Mouse (Mus musculus): ENCODE measurements around the gene Esp18. TPM values are rescaled to one million over a fixed set of nuclear protein-coding genes. Genes with fewer than 3 reads are reported as not detected.

Esp18 gene
- not detected for total RNA-seq (2023)

GRCm38 (mm10) chr17:39406059-39406458, at the start of gene Esp18:
Esp18 (plus strand) TSS chr17:39406359.

Other genes with a start within 250 kb of the Esp18 start
- gene Esp16, start 129.8 kb downstream of the Esp18 start, total RNA-seq (2023) = not detected
- not detected for gene Esp15, start 234.6 kb downstream of the Esp18 start, total RNA-seq (2023)